Mouse (Mus musculus) cerebellum, adult 2 months (tissue): ENCODE data around the gene Rasgrf2. TPM values are rescaled to one million over a fixed set of nuclear protein-coding genes. Genes with fewer than 3 reads are reported as not detected.

Experiments used
- DNase-seq, 2 experiments: peaks; one replicate each; pipeline ENCODE4 v3.0.0; 2021
- H3K27ac ChIP-seq: fragments of 200-500 bp; 2 replicates; pipeline ENCODE4 v1.5.1; 2012; ENCODE audit warnings: low read length, control low read depth, inconsistent platforms; ENCODE audit not compliant: insufficient read depth
- H3K27me3 ChIP-seq: fragments of 200-500 bp; 2 replicates; pipeline ENCODE4 v1.6.1; 2012; ENCODE audit warnings: inconsistent platforms, mild to moderate bottlenecking, low read length, moderate library complexity; ENCODE audit not compliant: control insufficient read depth, insufficient read depth
- H3K4me1 ChIP-seq: fragments of 200-500 bp; 2 replicates; pipeline ENCODE4 v1.6.1; 2011; ENCODE audit warnings: low read length; ENCODE audit not compliant: control insufficient read depth, insufficient read depth
- H3K4me3 ChIP-seq: fragments of 200-500 bp; replicated peaks from 2 replicates; pipeline ENCODE3; 2011; ENCODE audit warnings: mild to moderate bottlenecking, low read depth, low read length, control low read depth; ENCODE audit not compliant: insufficient read depth
- CTCF ChIP-seq: fragments of 200-500 bp; IDR thresholded peaks from 2 replicates; pipeline ENCODE4 v1.5.1; 2011; ENCODE audit warnings: low read depth, mild to moderate bottlenecking, control low read depth, low read length, moderate library complexity, borderline replicate concordance; ENCODE audit not compliant: insufficient read depth
- POLR2A ChIP-seq: fragments of 200-500 bp; IDR thresholded peaks from 2 replicates; pipeline ENCODE4 v1.6.1; 2011; ENCODE audit warnings: low read length, control low read depth, borderline replicate concordance; ENCODE audit not compliant: insufficient read depth
- WGBS: fragments of 180-500 bp; shearing (Covaris S2); methylation state at CpG from one replicate; pipeline ENCODE4 v1.1.7; 2018; 5-methylcytosine and 5-hydroxymethylcytosine counted together
- polyA plus RNA-seq: library from polyadenylated mRNA; depleted of rRNA; stranded (reverse); fragments of >200 nt; gene quantifications from 2 replicates; pipeline ENCODE4 v1.2.3, GENCODE M21; 2012

Gene Rasgrf2
- polyA plus RNA-seq, 1 experiment = 19.7 TPM

- H3K4me3 ChIP-seq = no peak overlapping the region
- WGBS = 74% methylated on average over 6 of the region's 6 CpGs
- TF ChIP-seq CTCF (no peak), POLR2A (no peak)
- H3K27me3 ChIP-seq = no peaks in the 10 kb centered on the region
- no peak overlapping the region for H3K27ac ChIP-seq
- DNase-seq = no peak
- H3K4me1 ChIP-seq = no peaks in the 10 kb centered on the region
Measured at GRCm38 (mm10) chr13:91990709-91991284, 140.7 kb downstream of the Rasgrf2 start.

DNA sequence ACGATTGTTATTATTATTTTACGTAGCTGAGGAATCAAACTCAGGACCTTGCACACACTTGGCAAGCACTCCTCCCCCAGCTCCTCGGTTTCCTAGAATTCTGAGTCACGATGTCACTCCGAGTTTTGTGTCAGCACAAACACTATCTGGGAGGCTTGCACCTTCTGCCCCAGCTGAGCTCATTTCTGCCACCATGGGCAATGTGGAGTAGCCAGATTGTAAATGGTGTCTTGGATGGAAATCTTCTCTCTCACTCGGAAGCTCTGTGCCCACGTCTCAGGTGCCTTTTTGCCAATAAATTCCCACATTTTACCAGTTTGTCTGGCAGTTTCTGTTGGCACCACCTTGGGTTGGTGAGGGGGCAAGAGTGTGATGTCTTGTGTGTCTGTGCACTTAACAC, 143.1 kb downstream of the Rasgrf2 start:
- DNase-seq = no peak
- Histone ChIP-seq H3K27ac (no peak overlapping the region), H3K4me3 (no peak overlapping the region), H3K27me3 (no peaks in the 10 kb centered on the region), H3K4me1 (no peaks in the 10 kb centered on the region)
- 74% methylated on average over 7 of the region's 7 CpGs for WGBS
- TF ChIP-seq POLR2A (no peak), CTCF (no peak)

DNA sequence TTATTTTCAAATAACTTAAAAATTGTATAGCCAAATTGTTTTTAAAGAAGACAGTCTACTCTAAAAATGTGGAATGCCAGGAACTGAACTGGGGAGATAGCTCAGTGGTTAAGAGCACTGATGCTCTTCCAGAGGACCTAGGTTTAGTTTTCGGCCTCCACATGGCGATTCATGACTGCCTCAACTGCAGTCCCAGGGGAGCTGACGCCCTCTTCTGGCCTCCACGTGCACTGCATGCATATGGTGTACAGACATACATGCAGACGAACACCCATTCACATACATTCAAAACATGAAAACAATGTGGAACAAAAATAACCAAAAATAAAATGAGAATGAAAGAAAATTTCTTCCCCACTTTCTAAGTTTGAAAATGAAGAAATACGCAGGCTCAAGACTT, 144.5 kb downstream of the Rasgrf2 start:
- Histone ChIP-seq H3K27me3 (no peaks in the 10 kb centered on the region), H3K4me3 (no peak overlapping the region), H3K4me1 (no peaks in the 10 kb centered on the region), H3K27ac (no peak overlapping the region)
- no peak for TF ChIP-seq POLR2A
- no peak for TF ChIP-seq CTCF
- DNase-seq = no peak
- 85% methylated on average over 6 of the region's 6 CpGs for WGBS

DNA sequence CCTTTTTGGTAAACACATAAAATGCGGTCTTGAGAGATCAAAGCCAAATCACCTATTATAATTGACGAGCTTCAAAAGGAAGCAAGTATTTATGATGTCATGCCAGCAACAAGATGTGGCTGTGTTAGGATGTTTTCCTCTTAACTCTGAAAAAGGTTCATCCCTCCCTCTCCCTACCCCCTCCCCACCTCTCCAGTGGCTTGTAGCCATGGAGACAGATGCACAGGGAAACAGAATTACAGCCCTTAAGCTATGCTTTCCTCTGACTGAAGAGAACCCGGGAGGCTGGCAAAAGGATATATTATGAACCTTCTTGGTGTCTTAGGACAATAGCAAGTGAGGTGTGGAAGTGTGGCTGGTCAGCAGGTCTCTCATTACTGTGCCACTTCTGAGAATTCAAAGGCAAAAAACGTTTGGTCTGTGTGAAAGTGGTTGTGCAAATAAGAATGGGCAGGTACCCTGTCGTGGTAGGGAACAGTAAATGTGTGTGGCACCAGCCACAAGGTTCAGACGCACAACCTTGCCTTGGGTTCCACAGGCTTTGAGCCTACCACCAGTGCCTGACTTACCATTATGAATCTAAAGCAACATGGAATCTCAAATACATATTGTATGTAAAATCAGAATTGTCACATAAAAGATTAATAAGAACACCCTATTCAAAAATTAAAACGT, 145.4 kb downstream of the Rasgrf2 start:
- 53% methylated on average over 7 of the region's 7 CpGs for WGBS
- TF ChIP-seq POLR2A (no peak), CTCF (no peak)
- no peak for DNase-seq
- no peaks in the 10 kb centered on the region for H3K27me3 ChIP-seq
- H3K4me1 ChIP-seq = no peaks in the 10 kb centered on the region
- H3K4me3 ChIP-seq = no peak overlapping the region
- H3K27ac ChIP-seq = no peak overlapping the region

GRCm38 (mm10) chr13:91985019-91985418, 146.4 kb downstream of the Rasgrf2 start:
- Histone ChIP-seq H3K27ac (no peak overlapping the region), H3K27me3 (no peaks in the 10 kb centered on the region)
- DNase-seq = no peak

DNA sequence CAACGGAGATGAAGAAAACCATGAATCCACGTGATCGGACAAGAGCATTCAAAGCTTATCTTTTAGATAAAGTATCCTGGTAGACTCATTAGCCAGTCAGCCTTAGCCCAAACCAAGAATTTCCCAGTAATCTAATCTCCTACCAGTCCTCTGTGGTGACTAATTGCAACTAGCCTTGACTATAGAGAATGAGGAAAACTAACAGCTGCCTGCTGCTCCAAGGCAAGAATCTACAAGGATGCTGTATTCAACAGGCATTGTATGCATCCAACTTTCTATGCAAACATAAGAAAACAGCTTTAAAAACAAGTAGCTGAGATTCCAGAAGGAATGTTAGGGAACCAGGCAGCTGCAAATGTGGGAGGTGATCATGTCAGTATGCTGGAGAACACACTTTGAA, 149.4 kb downstream of the Rasgrf2 start:
- no peak for DNase-seq
- no peak for TF ChIP-seq POLR2A
- TF ChIP-seq CTCF = no peak
- H3K4me3 ChIP-seq = no peak overlapping the region
- no peak overlapping the region for H3K27ac ChIP-seq
- WGBS = 94% methylated on average over 3 of the region's 3 CpGs
- no peaks in the 10 kb centered on the region for H3K27me3 ChIP-seq
- no peaks in the 10 kb centered on the region for H3K4me1 ChIP-seq

More at GRCm38 (mm10) chr13:91985019-91985418, 146.4 kb downstream of the Rasgrf2 start:
- no peak overlapping the region for H3K4me3 ChIP-seq
- no peak for TF ChIP-seq POLR2A
- H3K4me1 ChIP-seq = no peaks in the 10 kb centered on the region

DNA sequence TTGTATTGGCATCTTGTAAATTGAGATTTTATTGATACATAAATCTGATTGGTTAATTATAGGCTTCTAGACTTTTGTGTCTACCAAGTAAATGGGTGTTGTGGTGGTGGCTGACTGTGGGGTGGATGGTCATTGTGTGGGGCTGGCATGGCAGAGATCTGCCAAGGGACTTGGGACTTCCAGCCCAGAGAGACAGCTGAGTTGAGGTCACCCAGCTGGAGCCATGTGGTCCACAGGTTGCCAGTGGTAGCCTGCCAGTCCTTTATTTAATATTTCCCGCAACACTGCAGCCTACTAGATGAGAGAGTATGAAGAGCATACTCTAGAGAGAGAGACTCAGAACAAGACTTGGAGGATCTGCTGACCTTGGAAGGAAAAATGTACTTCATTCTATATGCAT, 150.0 kb downstream of the Rasgrf2 start:
- DNase-seq = no peak
- no peak overlapping the region for H3K4me3 ChIP-seq
- no peak overlapping the region for H3K27ac ChIP-seq
- H3K27me3 ChIP-seq = no peaks in the 10 kb centered on the region
- 94% methylated on average over 1 of the region's 1 CpGs for WGBS
- H3K4me1 ChIP-seq = no peaks in the 10 kb centered on the region
- TF ChIP-seq CTCF (no peak), POLR2A (no peak)

DNA sequence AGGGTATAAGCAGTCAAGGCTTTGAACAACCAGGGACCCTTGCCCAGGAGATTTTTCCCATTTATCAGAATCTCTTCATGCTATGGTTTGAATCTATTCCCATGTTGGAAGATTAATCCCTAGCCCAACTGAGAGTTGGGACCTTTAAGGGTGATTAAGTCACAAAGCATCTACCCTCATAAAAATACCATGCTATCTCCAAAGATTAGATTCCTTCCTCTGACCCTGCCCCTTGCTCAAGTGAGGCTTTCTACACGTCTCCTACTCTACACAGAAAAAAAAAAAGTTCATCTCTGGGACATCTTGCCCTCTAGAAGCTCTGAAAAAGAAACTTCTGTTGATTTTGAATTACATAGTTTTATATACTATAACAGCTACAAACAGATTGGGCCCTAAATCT, 154.5 kb downstream of the Rasgrf2 start:
- Histone ChIP-seq H3K27ac (no peak overlapping the region), H3K4me1 (no peaks in the 10 kb centered on the region), H3K27me3 (no peaks in the 10 kb centered on the region), H3K4me3 (no peak overlapping the region)
- DNase-seq = no peak
- TF ChIP-seq CTCF (no peak), POLR2A (no peak)
- 76% methylated on average over 1 of the region's 1 CpGs for WGBS

- Histone ChIP-seq H3K4me1 (no peaks in the 10 kb centered on the region), H3K27ac (no peak overlapping the region), H3K27me3 (no peaks in the 10 kb centered on the region), H3K4me3 (no peak overlapping the region)
- DNase-seq = no peak
- 95% methylated on average over 2 of the region's 2 CpGs for WGBS
- TF ChIP-seq POLR2A (no peak), CTCF (no peak)
Measured at GRCm38 (mm10) chr13:91976541-91976940, 154.9 kb downstream of the Rasgrf2 start.
